Mouse (Mus musculus) myocyte (in vitro differentiated cells): ENCODE results near the gene Alk. TPM values are rescaled to one million over a fixed set of nuclear protein-coding genes. Genes with fewer than 3 reads are reported as not detected.

Experiments
- H3K27me3 ChIP-seq: one replicate; pipeline ENCODE4 v1.6.1; 2011; ENCODE audit not compliant: control insufficient read depth, insufficient read depth, insufficient read length
- H3K36me3 ChIP-seq: one replicate; pipeline ENCODE4 v1.6.1; 2011; ENCODE audit not compliant: control insufficient read depth, insufficient read depth
- H3K4me2 ChIP-seq: one replicate; pipeline ENCODE4 v1.6.1; 2011; ENCODE audit warnings: low read depth, control low read depth
- H3K4me3 ChIP-seq: one replicate; pipeline ENCODE4 v1.5.1; 2011; ENCODE audit warnings: mild to moderate bottlenecking, control low read depth, moderate library complexity
- H3K79me2 ChIP-seq: one replicate; pipeline ENCODE4 v1.6.1; 2011; ENCODE audit not compliant: control insufficient read depth, insufficient read depth
- H3ac ChIP-seq: one replicate; pipeline ENCODE4 v1.6.1; 2011; ENCODE audit not compliant: control insufficient read depth, insufficient read length
- CEBPB ChIP-seq: IDR thresholded peaks from 2 replicates; pipeline ENCODE4 v1.6.1; 2011; ENCODE audit warnings: mild to moderate bottlenecking, moderate library complexity; ENCODE audit not compliant: poor library complexity, insufficient read depth, severe bottlenecking
- E2F4 ChIP-seq: IDR thresholded peaks from one replicate; pipeline ENCODE4 v1.6.1; 2011; ENCODE audit warnings: mild to moderate bottlenecking, control low read depth, moderate library complexity; ENCODE audit not compliant: insufficient read depth
- MAX ChIP-seq: IDR thresholded peaks from one replicate; pipeline ENCODE4 v1.6.1; 2011; ENCODE audit warnings: low read depth, mild to moderate bottlenecking, control low read depth
- MYOD1 ChIP-seq, 3 experiments: IDR thresholded peaks; one replicate each; pipeline ENCODE4 v1.6.1; 2011; ENCODE audit warnings: control low read depth in 2 of 3, low read depth in 2 of 3, mild to moderate bottlenecking in 2 of 3, moderate library complexity in 1 of 3; ENCODE audit not compliant: insufficient read length in 2 of 3, control insufficient read depth in 1 of 3
- MYOG ChIP-seq, 3 experiments: IDR thresholded peaks; one replicate each; pipeline ENCODE4 v1.6.1; 2011; ENCODE audit warnings: control low read depth in 2 of 3, low read depth in 2 of 3, mild to moderate bottlenecking in 2 of 3; ENCODE audit not compliant: insufficient read length in 2 of 3, control insufficient read depth in 1 of 3, insufficient read depth in 1 of 3
- POLR2A ChIP-seq: IDR thresholded peaks from one replicate; pipeline ENCODE4 v1.6.1; 2011; ENCODE audit warnings: low read depth, mild to moderate bottlenecking, control low read depth, moderate library complexity; ENCODE audit not compliant: insufficient read length
- POLR2AphosphoS2 ChIP-seq: IDR thresholded peaks from one replicate; pipeline ENCODE4 v1.6.1; 2011; ENCODE audit warnings: low read depth, control low read depth; ENCODE audit not compliant: insufficient read length
- REST ChIP-seq: IDR thresholded peaks from one replicate; pipeline ENCODE4 v1.6.1; 2011; ENCODE audit warnings: mild to moderate bottlenecking, control low read depth, moderate library complexity; ENCODE audit not compliant: insufficient read depth, insufficient read length
- SRF ChIP-seq: IDR thresholded peaks from one replicate; pipeline ENCODE4 v1.6.1; 2011; ENCODE audit warnings: low read depth; ENCODE audit not compliant: control insufficient read depth, insufficient read length
- TCF12 ChIP-seq: IDR thresholded peaks from one replicate; pipeline ENCODE4 v1.6.1; 2011; ENCODE audit warnings: mild to moderate bottlenecking, control low read depth; ENCODE audit not compliant: poor library complexity, insufficient read depth, severe bottlenecking
- TCF3 ChIP-seq: IDR thresholded peaks from one replicate; pipeline ENCODE4 v1.6.1; 2011; ENCODE audit warnings: low read depth, control low read depth; ENCODE audit not compliant: insufficient read length
- USF1 ChIP-seq: IDR thresholded peaks from one replicate; pipeline ENCODE4 v1.6.1; 2011; ENCODE audit warnings: low read depth, mild to moderate bottlenecking, control low read depth, moderate library complexity
- polyA plus RNA-seq: library from polyadenylated mRNA; unstranded; fragments of >200 nt; fragmentation: generic; extraction: Trizol; gene quantifications from one replicate; pipeline ENCODE4 v1.2.1, GENCODE M21; 2012; ENCODE audit warnings: missing spikeins

Alk gene
- polyA plus RNA-seq, 1 experiment: not detected

DNA sequence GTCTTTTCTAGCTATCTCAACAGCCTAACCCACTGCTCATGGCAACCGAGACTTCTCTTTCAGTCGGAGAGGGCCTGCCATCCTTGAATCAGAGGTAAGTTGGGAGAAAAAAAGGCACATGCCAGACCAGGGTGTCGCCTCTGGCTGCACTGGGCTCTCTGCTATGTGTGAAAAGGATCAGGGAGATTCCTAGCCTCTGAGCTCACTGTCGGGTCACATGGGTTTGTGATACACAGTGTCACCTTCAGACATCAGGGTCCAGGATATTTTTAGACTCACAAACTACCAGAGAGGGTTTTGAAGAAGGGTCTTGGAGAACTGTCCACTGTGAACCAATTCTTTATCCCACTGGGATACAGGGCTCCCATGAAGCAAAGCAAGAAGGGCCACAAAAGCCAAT is 352.9 kb downstream of the Alk start:
- no peak overlapping the region for H3ac ChIP-seq
- no peaks in the 10 kb centered on the region for H3K36me3 ChIP-seq
- H3K4me2 ChIP-seq: no peak overlapping the region
- H3K79me2 ChIP-seq: no peaks in the 10 kb centered on the region
- H3K27me3 ChIP-seq: no peaks in the 10 kb centered on the region
- H3K4me3 ChIP-seq: no peak overlapping the region
- TF ChIP-seq MAX: no peak
- TF ChIP-seq CEBPB: no peak
- no peak for TF ChIP-seq POLR2A
- no peak for TF ChIP-seq USF1
- TF ChIP-seq POLR2AphosphoS2: no peak
- no peak for TF ChIP-seq MYOD1 (IDR thresholded peaks at IDR 0.05; ENCODE audit: control insufficient read depth in 1 of 3, insufficient read length in 2 of 3, low read depth in 2 of 3)
- TF ChIP-seq MYOG (IDR thresholded peaks at IDR 0.05; ENCODE audit: control insufficient read depth in 1 of 3, insufficient read depth in 1 of 3, insufficient read length in 2 of 3, low read depth in 2 of 3): no peak
- no peak for TF ChIP-seq REST
- no peak for TF ChIP-seq E2F4
- no peak for TF ChIP-seq TCF3
- no peak for TF ChIP-seq TCF12
- TF ChIP-seq SRF: no peak

DNA sequence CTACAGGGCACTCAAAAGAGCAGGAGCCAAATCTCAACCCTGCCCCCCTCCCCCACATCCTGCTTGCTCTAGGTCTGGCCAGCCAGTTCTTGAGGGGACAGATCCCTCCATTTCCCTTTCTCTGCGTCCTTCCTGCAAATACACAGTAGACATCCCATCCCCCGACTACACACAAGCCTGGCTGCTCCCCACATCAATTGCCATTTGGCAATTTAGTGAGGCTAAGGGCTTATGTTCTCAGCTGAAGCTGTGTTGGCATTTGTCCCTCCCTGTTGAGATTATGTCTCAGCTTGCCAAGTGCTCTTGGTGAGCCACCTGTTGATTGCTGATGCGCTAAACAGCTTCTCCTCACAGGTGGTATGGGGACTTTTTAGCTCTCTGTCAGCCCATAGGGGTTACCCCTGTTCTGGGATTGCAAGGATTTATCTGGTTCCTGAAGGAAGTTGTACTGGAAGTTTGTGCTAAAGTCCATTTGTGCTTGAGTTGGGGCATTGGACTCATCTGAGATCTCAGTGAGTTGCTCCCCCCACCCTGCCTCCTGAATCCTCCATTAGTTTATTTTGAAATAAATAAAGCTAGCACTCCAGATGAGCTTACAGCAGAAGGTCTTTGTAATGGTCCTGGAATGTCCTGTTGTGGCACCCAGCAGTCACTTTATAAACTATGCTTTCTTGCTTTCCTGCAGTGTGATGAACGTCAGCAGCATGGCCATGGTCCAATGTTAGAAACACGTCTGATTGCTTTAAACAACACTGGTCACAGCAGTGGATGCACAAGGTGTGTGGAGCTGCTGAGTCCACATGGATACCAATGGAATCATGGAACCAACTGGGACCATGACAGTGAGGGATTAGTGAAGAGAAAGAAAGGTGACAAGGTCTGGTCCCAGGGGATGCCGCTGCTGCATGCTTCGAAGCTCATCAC is 353.7 kb downstream of the Alk start:
- H3K79me2 ChIP-seq: no peaks in the 10 kb centered on the region
- no peaks in the 10 kb centered on the region for H3K27me3 ChIP-seq
- H3K4me2 ChIP-seq: no peak overlapping the region
- TF ChIP-seq MYOG (IDR thresholded peaks at IDR 0.05; ENCODE audit: control insufficient read depth in 1 of 3, insufficient read depth in 1 of 3, insufficient read length in 2 of 3, low read depth in 2 of 3) (no peak), TCF12 (no peak), MYOD1 (IDR thresholded peaks at IDR 0.05; ENCODE audit: control insufficient read depth in 1 of 3, insufficient read length in 2 of 3, low read depth in 2 of 3) (no peak), TCF3 (no peak)
- H3K4me3 ChIP-seq: no peak overlapping the region
- H3ac ChIP-seq: no peak overlapping the region
- H3K36me3 ChIP-seq: no peaks in the 10 kb centered on the region

DNA sequence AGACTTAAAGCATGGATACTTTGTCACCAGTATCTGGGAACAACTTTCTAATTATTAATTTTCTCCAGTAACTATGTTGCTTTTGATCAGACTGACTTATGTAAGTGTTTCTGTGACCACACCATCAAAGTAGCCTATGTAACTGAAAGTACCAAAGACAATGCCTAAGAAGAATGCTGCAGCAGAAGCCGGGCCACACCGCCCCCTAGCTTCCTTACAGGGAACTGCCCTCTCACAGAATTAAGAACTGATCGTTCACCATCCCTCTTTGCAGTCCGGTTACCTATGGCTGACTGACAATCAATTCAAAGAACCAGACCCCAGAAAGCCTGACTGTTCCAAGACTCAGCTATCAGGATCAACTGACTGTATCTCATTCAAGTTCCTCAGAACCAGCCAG is 362.4 kb downstream of the Alk start:
- Histone ChIP-seq H3K36me3 (no peaks in the 10 kb centered on the region), H3K4me2 (no peak overlapping the region), H3K27me3 (no peaks in the 10 kb centered on the region), H3K4me3 (no peak overlapping the region), H3K79me2 (no peaks in the 10 kb centered on the region), H3ac (no peak overlapping the region)
- TF ChIP-seq TCF12: no peak
- no peak for TF ChIP-seq MYOG (IDR thresholded peaks at IDR 0.05; ENCODE audit: control insufficient read depth in 1 of 3, insufficient read depth in 1 of 3, insufficient read length in 2 of 3, low read depth in 2 of 3)
- TF ChIP-seq SRF: no peak
- no peak for TF ChIP-seq TCF3
- no peak for TF ChIP-seq REST
- TF ChIP-seq E2F4: no peak

DNA sequence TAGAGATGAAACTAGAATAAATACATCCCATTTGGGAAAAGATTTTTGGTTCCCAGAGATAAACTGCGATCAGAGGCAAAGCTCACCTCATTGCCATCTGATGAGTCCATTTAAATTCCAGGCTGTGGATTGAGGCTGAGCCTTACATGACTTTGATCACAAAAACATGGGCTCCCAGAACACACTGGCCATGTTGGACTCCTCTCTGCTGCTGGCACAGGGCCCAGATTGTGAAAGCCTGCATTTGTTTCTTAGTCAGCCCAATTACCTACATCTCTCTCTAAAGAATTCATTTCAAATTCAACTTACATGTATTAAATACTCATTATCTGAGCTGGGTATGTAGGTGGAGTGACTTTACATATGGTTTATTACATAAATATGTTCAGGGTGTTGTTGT is 367.1 kb downstream of the Alk start:
- TF ChIP-seq SRF (no peak), TCF12 (no peak), USF1 (no peak), POLR2A (no peak), POLR2AphosphoS2 (no peak), E2F4 (no peak), MYOG (IDR thresholded peaks at IDR 0.05; ENCODE audit: control insufficient read depth in 1 of 3, insufficient read depth in 1 of 3, insufficient read length in 2 of 3, low read depth in 2 of 3) (no peak), MAX (no peak), MYOD1 (IDR thresholded peaks at IDR 0.05; ENCODE audit: control insufficient read depth in 1 of 3, insufficient read length in 2 of 3, low read depth in 2 of 3) (no peak), CEBPB (no peak), REST (no peak)
- Histone ChIP-seq H3ac (no peak overlapping the region), H3K27me3 (no peaks in the 10 kb centered on the region), H3K36me3 (no peaks in the 10 kb centered on the region), H3K4me3 (no peak overlapping the region), H3K79me2 (no peaks in the 10 kb centered on the region), H3K4me2 (no peak overlapping the region)

DNA sequence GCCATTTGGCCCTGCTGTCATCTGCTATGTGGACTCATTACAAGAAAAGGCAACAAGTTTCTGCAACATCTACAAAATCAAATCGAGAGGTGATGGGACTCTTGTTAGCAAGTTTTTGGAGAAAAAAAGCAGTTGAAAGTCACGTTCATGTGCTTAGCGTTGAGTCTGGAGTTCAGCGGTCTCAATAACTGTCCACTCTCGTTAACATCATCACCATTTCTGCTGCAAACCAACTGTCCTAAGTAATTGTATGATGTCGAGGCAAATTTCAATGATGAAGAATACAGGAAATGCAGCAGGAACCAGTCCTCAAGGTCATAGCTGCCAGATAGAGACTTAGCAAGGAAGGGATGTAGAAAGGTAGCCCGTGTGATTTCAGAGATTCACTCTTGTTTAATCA is 373.5 kb downstream of the Alk start:
- no peaks in the 10 kb centered on the region for H3K36me3 ChIP-seq
- H3K4me2 ChIP-seq: no peak overlapping the region
- H3K79me2 ChIP-seq: no peaks in the 10 kb centered on the region
- no peak overlapping the region for H3K4me3 ChIP-seq
- no peaks in the 10 kb centered on the region for H3K27me3 ChIP-seq
- TF ChIP-seq MYOG (IDR thresholded peaks at IDR 0.05; ENCODE audit: control insufficient read depth in 1 of 3, insufficient read depth in 1 of 3, insufficient read length in 2 of 3, low read depth in 2 of 3) (no peak), CEBPB (no peak), POLR2A (no peak), MAX (no peak), E2F4 (no peak), REST (no peak), TCF12 (no peak), MYOD1 (IDR thresholded peaks at IDR 0.05; ENCODE audit: control insufficient read depth in 1 of 3, insufficient read length in 2 of 3, low read depth in 2 of 3) (no peak), POLR2AphosphoS2 (no peak), SRF (no peak), USF1 (no peak), TCF3 (no peak)
- H3ac ChIP-seq: no peak overlapping the region
